Mouse (Mus musculus): ENCODE results near the gene Amz1.
A peak's percentile ranks its signal among the peaks of the same experiment; 100 is the strongest.

Amz1 gene

GRCm38 (mm10) chr5:140764921-140765613 is 41.1 kb downstream of the Amz1 start:
- DNase-seq (ENCODE audit: inconsistent age in 2 of 2, low spot score in 1 of 2), result peak; percentile 66 to 86

- no peak for DNase-seq (ENCODE audit: inconsistent age in 2 of 2, low spot score in 1 of 2)
These were observed 42.6 kb downstream of the Amz1 start for GRCm38 (mm10) chr5:140766566-140766965.

- DNase-seq (ENCODE audit: inconsistent age in 2 of 2, low spot score in 1 of 2), result peak; percentile 93 to 96
These were observed 43.8 kb downstream of the Amz1 start for GRCm38 (mm10) chr5:140767704-140768141.

GRCm38 (mm10) chr5:140768333-140768732 is 44.4 kb downstream of the Amz1 start:
- DNase-seq (ENCODE audit: inconsistent age in 2 of 2, low spot score in 1 of 2), result peak; percentile 77 to 86

GRCm38 (mm10) chr5:140771612-140772011 is 47.7 kb downstream of the Amz1 start:
- peak in 1 of 2 experiments; percentile 56 for DNase-seq (ENCODE audit: inconsistent age in 2 of 2, low spot score in 1 of 2)

- no peak for DNase-seq (ENCODE audit: inconsistent age in 2 of 2, low spot score in 1 of 2)
These were observed 48.2 kb downstream of the Amz1 start for GRCm38 (mm10) chr5:140772158-140772557.

- DNase-seq (ENCODE audit: inconsistent age in 2 of 2, low spot score in 1 of 2), result no peak
These were observed 51.2 kb downstream of the Amz1 start for GRCm38 (mm10) chr5:140775111-140775510.

GRCm38 (mm10) chr5:140776968-140777367 is 53.0 kb downstream of the Amz1 start:
- no peak for DNase-seq (ENCODE audit: inconsistent age in 2 of 2, low spot score in 1 of 2)

GRCm38 (mm10) chr5:140781122-140781521 is 57.2 kb downstream of the Amz1 start:
- no peak for DNase-seq (ENCODE audit: inconsistent age in 2 of 2, low spot score in 1 of 2)

DNA sequence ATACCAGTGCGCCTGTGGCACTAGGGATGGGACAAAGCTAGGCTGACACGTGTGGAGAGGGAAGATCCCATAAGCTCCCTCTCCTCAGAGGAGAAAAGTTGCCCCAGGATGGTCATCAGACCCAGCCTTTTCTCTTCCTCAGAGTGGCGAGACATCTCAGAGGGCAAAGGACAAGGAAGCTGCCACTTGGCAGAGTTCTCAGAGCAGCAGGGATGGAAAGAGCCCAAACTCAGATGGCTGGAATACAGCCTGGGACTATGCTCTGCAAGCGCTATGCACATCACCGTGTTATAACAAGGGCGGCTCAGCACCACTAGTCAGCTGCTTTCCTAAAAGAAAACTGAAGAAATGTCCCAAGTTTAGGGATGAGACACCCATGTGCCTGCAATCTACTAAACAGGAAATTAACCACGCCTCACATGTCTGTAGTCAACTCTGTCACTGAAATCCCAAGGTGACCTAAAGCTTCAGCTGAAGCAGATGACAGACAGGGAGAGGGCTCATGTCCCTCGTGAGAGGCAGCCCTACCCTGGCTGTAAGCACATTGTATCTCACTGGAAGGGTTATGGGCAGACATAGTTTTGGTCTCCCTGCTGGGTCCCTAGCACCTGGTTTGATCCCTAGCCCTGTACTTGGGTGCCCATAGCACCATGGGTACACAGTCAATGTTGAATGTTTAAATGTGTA is 58.1 kb downstream of the Amz1 start:
- no peak for DNase-seq (ENCODE audit: inconsistent age in 2 of 2, low spot score in 1 of 2)

DNA sequence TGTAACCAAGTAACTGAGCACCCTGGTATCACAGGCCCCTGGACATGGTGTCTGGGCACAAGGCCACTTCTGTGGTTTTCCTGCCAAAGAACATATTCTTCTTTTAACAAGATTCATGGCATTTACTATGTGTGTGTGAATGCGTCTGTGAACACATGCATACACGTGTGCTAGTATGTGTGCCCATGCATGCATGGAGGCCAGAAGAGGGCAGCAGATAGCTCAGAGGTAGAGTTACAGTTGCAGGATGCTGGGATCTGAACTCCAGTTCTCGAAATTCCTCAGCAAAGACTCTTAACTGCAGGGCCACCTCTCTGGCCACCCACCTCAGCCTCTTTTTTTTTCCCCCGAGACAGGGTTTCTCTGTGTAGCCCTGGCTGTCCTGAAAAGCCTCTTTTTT is 59.6 kb downstream of the Amz1 start:
- DNase-seq (ENCODE audit: inconsistent age in 2 of 2, low spot score in 1 of 2), result no peak

DNA sequence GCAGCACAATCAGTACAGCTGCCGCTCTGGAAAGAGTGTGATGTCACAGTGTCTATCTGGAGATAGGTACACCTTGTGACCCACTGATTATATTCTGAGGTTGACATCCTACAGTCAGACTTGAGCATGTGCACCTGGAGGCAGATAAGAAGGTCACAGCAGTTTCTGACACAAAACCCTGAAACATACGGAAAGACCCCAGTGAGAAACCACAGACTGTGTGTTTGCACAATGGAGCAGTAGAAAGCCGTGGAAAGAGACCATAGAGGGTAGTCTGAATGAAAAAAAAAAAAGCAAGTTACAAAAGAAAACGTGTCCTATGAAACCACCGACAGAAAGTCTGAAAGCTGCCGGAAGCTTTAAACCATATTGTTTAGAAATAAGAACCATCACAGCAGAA is 60.4 kb downstream of the Amz1 start:
- DNase-seq (ENCODE audit: inconsistent age in 2 of 2, low spot score in 1 of 2), result no peak

GRCm38 (mm10) chr5:140785240-140785872 is 61.4 kb downstream of the Amz1 start:
- DNase-seq (ENCODE audit: inconsistent age in 2 of 2, low spot score in 1 of 2), result peak; percentile 65 to 71

DNA sequence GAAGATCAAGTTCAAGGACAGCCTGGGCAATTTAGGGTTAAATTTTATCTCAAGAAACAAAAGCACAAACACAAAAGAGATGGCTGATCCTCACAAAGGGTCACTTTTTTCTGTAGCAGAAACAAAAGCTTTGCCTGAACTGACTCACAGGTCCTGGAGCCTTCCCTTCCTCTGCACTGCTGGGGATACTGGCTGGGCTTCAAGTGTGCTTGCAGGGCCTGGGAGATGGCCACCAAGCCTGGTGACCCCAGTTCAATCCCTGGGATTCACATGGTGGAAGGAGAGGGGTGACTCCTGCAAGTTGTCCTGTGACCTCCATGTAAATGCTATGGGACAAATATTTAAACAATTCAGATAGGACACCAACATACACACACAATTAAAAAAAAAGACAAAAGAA is 65.6 kb downstream of the Amz1 start:
- DNase-seq (ENCODE audit: inconsistent age in 2 of 2, low spot score in 1 of 2), result no peak

GRCm38 (mm10) chr5:140790392-140790791 is 66.5 kb downstream of the Amz1 start:
- no peak for DNase-seq (ENCODE audit: inconsistent age in 2 of 2, low spot score in 1 of 2)

DNA sequence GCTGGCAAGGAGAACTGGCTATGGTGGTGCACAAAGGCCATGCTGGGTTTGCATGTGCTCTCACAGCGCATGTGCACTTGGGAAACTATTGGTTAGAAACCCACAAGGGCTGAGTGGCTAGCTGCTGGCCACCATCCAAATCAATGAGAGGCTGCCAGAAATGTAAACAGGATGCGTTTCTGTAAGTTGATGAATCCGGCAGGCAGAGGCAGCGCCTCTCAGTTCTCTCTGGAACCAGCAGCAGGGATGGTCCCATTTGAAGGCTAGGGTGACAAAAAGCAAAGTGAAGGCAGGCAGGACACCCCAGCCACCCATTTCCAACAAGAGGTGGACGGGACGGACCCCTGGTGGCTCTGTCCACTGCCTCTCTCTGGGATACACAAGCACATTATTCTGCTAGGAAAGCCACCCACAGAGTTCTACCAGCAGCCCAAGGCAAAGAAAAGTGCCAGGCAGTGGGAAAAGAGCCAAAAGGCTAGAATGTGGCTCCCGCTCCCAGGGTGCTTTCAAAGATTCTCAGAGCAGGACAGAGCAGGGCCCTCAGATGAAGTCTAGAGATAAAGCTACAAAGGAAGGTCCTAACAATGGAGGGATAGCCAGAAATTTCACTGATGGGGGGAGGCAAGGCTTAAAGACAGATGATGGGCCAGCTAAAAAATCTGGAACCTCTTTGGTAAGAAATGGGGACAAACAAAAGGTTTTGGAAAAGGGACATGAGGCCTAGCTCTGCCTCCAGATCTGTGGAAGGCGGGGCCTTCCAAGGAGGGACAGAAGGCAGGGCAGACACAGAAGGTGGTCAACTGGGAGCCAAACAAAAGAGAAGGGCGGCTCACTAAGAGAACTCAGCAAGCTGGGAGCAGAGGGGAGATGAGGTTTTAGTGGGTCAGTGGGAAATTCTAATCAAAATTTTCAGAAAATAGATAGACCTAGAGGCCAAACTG is 67.3 kb downstream of the Amz1 start:
- peak; percentile 55 to 85 for DNase-seq (ENCODE audit: inconsistent age in 2 of 2, low spot score in 1 of 2)

- no peak for DNase-seq (ENCODE audit: inconsistent age in 2 of 2, low spot score in 1 of 2)
These were observed 68.3 kb downstream of the Amz1 start for GRCm38 (mm10) chr5:140792233-140792632.

- no peak for DNase-seq (ENCODE audit: inconsistent age in 2 of 2, low spot score in 1 of 2)
These were observed 70.8 kb downstream of the Amz1 start for GRCm38 (mm10) chr5:140794753-140795152.

GRCm38 (mm10) chr5:140795176-140795575 is 71.2 kb downstream of the Amz1 start:
- DNase-seq (ENCODE audit: inconsistent age in 2 of 2, low spot score in 1 of 2), result no peak

- DNase-seq (ENCODE audit: inconsistent age in 2 of 2, low spot score in 1 of 2), result no peak
These were observed 72.1 kb downstream of the Amz1 start for GRCm38 (mm10) chr5:140796051-140796450.

- peak; percentile 58 to 78 for DNase-seq (ENCODE audit: inconsistent age in 2 of 2, low spot score in 1 of 2)
These were observed 74.2 kb downstream of the Amz1 start for GRCm38 (mm10) chr5:140798158-140798557.
